Mouse (Mus musculus): Measurements from ENCODE around the gene Zfp558. TPM values are rescaled to one million over a fixed set of nuclear protein-coding genes. Genes with fewer than 3 reads are reported as not detected.

Gene Zfp558
- 7.2 TPM for polyA plus RNA-seq (2014; fragmentation: Illumina TruSeq; extraction: RNeasy Lipid Tissue Mini Kit (QIAGEN cat#74804); ENCODE audit: low read depth, low replicate concordance)

GRCm38 (mm10) chr9:18478168-18478567 lies at the start of gene Zfp558, which contains the start of gene Mbd3l1:
Zfp558 (minus strand) TSS chr9:18478268.
Mbd3l1 (plus strand) TSS chr9:18478359.

GRCm38 (mm10) chr9:18430354-18430753 lies 47.7 kb downstream of the Zfp558 start, which contains the start of gene Mbd3l2:
Mbd3l2 (plus strand) TSS chr9:18430654.

Other genes with a start within 250 kb of the Zfp558 start
- 176 TPM for gene Chordc1, start 186.1 kb downstream of the Zfp558 start, polyA plus RNA-seq (2014; fragmentation: Illumina TruSeq; extraction: RNeasy Lipid Tissue Mini Kit (QIAGEN cat#74804); ENCODE audit: low read depth, low replicate concordance)
- gene Naalad2, start 75.3 kb downstream of the Zfp558 start, polyA plus RNA-seq (2014; fragmentation: Illumina TruSeq; extraction: RNeasy Lipid Tissue Mini Kit (QIAGEN cat#74804); ENCODE audit: low read depth, low replicate concordance): 10.8 TPM
- gene Ubtfl1, start 73.8 kb downstream of the Zfp558 start, polyA plus RNA-seq (2014; fragmentation: Illumina TruSeq; extraction: RNeasy Lipid Tissue Mini Kit (QIAGEN cat#74804); ENCODE audit: low read depth, low replicate concordance): not detected
- not detected for gene Mbd3l2, start 47.6 kb downstream of the Zfp558 start, polyA plus RNA-seq (2014; fragmentation: Illumina TruSeq; extraction: RNeasy Lipid Tissue Mini Kit (QIAGEN cat#74804); ENCODE audit: low read depth, low replicate concordance)
- gene Mbd3l1, start 91 bp upstream of the Zfp558 start, polyA plus RNA-seq (2014; fragmentation: Illumina TruSeq; extraction: RNeasy Lipid Tissue Mini Kit (QIAGEN cat#74804); ENCODE audit: low read depth, low replicate concordance): not detected
- gene Muc16, start 196.3 kb upstream of the Zfp558 start, polyA plus RNA-seq (2014; fragmentation: Illumina TruSeq; extraction: RNeasy Lipid Tissue Mini Kit (QIAGEN cat#74804); ENCODE audit: low read depth, low replicate concordance): not detected